Mouse (Mus musculus) intestine, embryonic 16.5 days (tissue): ENCODE data around the gene Pcca. TPM values are rescaled to one million over a fixed set of nuclear protein-coding genes. Genes with fewer than 3 reads are reported as not detected.

ENCODE experiments used
- ATAC-seq: fragments of 200-750 bp; cut with Nextera tagmentation; 2 replicates; pipeline ENCODE4 v1.8.0; 2017; ENCODE audit warnings: moderate TSS enrichment, moderate library complexity
- H3K27ac ChIP-seq: fragments of 300-500 bp; sonication (generic); 2 replicates; pipeline ENCODE4 v1.5.1; 2014; ENCODE audit warnings: mild to moderate bottlenecking, low read length
- H3K27me3 ChIP-seq: fragments of 300-500 bp; sonication (generic); replicated peaks from 2 replicates; pipeline ENCODE4 v1.6.1; 2014; ENCODE audit warnings: low read length, control low read depth, mixed read lengths; ENCODE audit not compliant: control insufficient read depth, insufficient read depth
- H3K36me3 ChIP-seq: fragments of 300-500 bp; sonication (generic); 2 replicates; pipeline ENCODE4 v1.6.1; 2014; ENCODE audit warnings: low read length, control low read depth; ENCODE audit not compliant: control insufficient read depth, insufficient read depth
- H3K4me1 ChIP-seq: fragments of 300-500 bp; sonication (generic); 2 replicates; pipeline ENCODE4 v1.6.1; 2014; ENCODE audit warnings: low read length, control low read depth, mixed read lengths; ENCODE audit not compliant: control insufficient read depth, insufficient read depth
- H3K4me2 ChIP-seq: fragments of 300-500 bp; sonication (generic); 2 replicates; pipeline ENCODE4 v1.6.1; 2014; ENCODE audit warnings: low read depth, low read length, control low read depth
- H3K4me3 ChIP-seq: fragments of 300-500 bp; sonication (generic); 2 replicates; pipeline ENCODE4 v1.5.1; 2014; ENCODE audit warnings: mild to moderate bottlenecking, low read length
- H3K9ac ChIP-seq: fragments of 300-500 bp; sonication (generic); 2 replicates; pipeline ENCODE4 v1.6.1; 2014; ENCODE audit warnings: low read depth, low read length
- H3K9me3 ChIP-seq: fragments of 300-500 bp; sonication (generic); 2 replicates; pipeline ENCODE4 v1.6.1; 2016; ENCODE audit warnings: low read length, control low read depth; ENCODE audit not compliant: control insufficient read depth
- WGBS: fragments of 180-500 bp; shearing (Covaris S2); extraction: QIAGEN DNeasy Blood & Tissue Kit; methylation state at CpG from one replicate; pipeline ENCODE4 v1.1.7; 2014; 5-methylcytosine and 5-hydroxymethylcytosine counted together
- polyA plus RNA-seq: library from polyadenylated mRNA; unstranded; fragments of >200 nt; fragmentation: Nextera tagmentation; extraction: Ambion mirVana; gene quantifications from 2 replicates; pipeline ENCODE4 v1.2.1, GENCODE M21; 2015

The Pcca gene
- polyA plus RNA-seq, 1 experiment from 2014 or later, result 17.3 TPM

- H3K4me2 ChIP-seq, result no peak overlapping the region
- WGBS, result 86% methylated on average over 3 of the region's 3 CpGs
Measured at GRCm38 (mm10) chr14:122877787-122878186, 343.7 kb downstream of the Pcca start.

DNA sequence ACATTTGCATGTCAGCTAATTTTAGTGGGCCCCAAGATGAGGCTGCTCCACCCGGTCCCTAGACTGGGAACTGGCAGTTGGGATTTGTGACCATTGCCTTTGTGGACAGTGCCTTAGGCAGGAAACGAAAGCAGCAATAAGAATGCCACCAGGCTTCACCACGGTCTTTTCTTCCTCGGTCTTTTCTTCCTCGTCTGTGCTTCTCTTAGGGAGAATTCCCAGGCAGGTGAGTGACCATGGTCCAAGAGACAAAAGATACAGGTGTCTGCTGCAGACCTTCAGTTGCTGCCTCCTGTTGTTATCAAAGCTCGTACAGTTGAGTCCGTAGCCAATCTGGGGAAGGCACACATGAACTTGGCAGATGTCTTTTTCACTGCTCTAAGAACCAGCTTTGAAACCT, 346.2 kb downstream of the Pcca start:
- peak; percentile 45; the same call in 1 of the 2 replicates for ATAC-seq
- Histone ChIP-seq H3K4me1 (0 out of 2 replicates have a peak, but pooled peaks cover 3% of the 10 kb centered on the region), H3K4me3 (no peak overlapping the region), H3K27me3 (no peaks in the 10 kb centered on the region), H3K9ac (no peak overlapping the region), H3K27ac (no peak overlapping the region), H3K36me3 (no peaks in the 10 kb centered on the region), H3K9me3 (no peaks in the 10 kb centered on the region), H3K4me2 (peak overlapping the region; percentile 2; the same call in 1 of the 2 replicates)
- WGBS, result 69% methylated on average over 7 of the region's 7 CpGs

More at GRCm38 (mm10) chr14:122877787-122878186, 343.7 kb downstream of the Pcca start:
- Histone ChIP-seq H3K4me3 (no peak overlapping the region), H3K4me1 (0 out of 2 replicates have a peak, but pooled peaks cover 3% of the 10 kb centered on the region), H3K9me3 (no peaks in the 10 kb centered on the region), H3K27ac (no peak overlapping the region), H3K36me3 (no peaks in the 10 kb centered on the region), H3K9ac (no peak overlapping the region), H3K27me3 (no peaks in the 10 kb centered on the region)
- no peak for ATAC-seq

GRCm38 (mm10) chr14:122881699-122882098, 347.6 kb downstream of the Pcca start:
- H3K9ac ChIP-seq, result no peak overlapping the region
- H3K36me3 ChIP-seq, result no peaks in the 10 kb centered on the region
- H3K27ac ChIP-seq, result no peak overlapping the region
- 64% methylated on average over 2 of the region's 2 CpGs for WGBS
- no peak for ATAC-seq
- H3K9me3 ChIP-seq, result no peaks in the 10 kb centered on the region
- H3K27me3 ChIP-seq, result no peaks in the 10 kb centered on the region
- H3K4me2 ChIP-seq, result no peak overlapping the region
- H3K4me1 ChIP-seq, result 0 out of 2 replicates have a peak, but pooled peaks cover 3% of the 10 kb centered on the region
- no peak overlapping the region for H3K4me3 ChIP-seq

DNA sequence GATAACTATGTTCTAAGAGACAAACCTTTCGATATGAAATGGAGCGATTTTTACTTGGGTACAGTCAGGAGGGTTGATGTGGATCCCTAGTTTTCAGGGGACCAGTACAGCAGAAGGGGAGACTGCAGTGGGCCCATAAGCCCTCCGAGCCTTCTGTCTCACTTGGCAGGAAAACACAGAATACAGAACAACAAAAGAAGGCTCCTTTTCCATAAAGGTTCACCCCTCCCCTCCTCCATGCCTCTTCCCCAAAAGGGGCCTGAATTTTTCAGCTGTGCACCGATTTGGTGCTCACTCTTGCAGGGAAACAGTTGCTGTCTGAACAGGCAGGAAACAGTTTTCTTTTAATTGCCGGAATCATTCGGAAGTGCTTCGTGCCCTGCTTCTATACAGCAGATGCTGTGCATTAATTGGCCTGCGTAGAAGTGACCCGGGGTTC, 348.1 kb downstream of the Pcca start:
- Histone ChIP-seq H3K27ac (no peak overlapping the region), H3K27me3 (no peaks in the 10 kb centered on the region), H3K36me3 (no peaks in the 10 kb centered on the region), H3K9me3 (no peaks in the 10 kb centered on the region), H3K9ac (no peak overlapping the region), H3K4me1 (0 out of 2 replicates have a peak, but pooled peaks cover 3% of the 10 kb centered on the region), H3K4me3 (no peak overlapping the region), H3K4me2 (no peak overlapping the region)
- 72% methylated on average over 9 of the region's 9 CpGs for WGBS
- no peak for ATAC-seq

DNA sequence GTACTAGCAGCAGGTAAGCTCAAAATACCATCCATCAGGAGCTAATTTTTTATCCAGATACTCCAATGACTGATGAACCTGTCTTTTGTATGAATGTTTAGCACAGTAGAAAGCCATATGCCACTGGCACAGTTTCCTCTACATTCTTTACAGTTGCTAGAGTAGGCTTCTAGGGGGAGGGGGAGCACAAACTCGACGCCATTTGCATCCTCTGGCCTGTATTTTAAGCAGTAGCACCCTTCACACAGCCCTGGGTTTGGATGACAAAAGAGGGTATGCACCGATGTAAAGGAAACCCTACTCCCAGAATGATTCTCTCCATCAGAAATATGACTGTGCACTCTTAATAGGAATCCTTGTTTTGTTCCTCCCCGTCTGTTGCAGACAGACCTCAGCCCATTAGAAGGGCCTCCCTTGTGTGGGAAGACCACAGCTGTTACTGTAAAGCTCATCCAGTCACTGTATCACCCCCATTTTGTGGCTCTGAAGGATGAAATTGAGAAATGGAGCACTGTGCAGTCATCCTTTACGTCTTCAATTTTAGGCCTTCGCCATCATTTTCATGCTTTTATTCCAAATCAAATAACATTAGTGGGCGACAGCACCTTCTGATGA, 348.8 kb downstream of the Pcca start:
- H3K27me3 ChIP-seq, result no peaks in the 10 kb centered on the region
- no peaks in the 10 kb centered on the region for H3K9me3 ChIP-seq
- no peak for ATAC-seq
- 0 out of 2 replicates have a peak, but pooled peaks cover 3% of the 10 kb centered on the region for H3K4me1 ChIP-seq
- 79% methylated on average over 7 of the region's 7 CpGs for WGBS
- no peaks in the 10 kb centered on the region for H3K36me3 ChIP-seq
- H3K9ac ChIP-seq, result no peak overlapping the region
- no peak overlapping the region for H3K4me3 ChIP-seq
- H3K27ac ChIP-seq, result no peak overlapping the region
- no peak overlapping the region for H3K4me2 ChIP-seq

- H3K9ac ChIP-seq, result no peak overlapping the region
- H3K36me3 ChIP-seq, result no peaks in the 10 kb centered on the region
- WGBS, result 76% methylated on average over 4 of the region's 4 CpGs
- no peaks in the 10 kb centered on the region for H3K27me3 ChIP-seq
- no peak overlapping the region for H3K4me3 ChIP-seq
- no peaks in the 10 kb centered on the region for H3K9me3 ChIP-seq
- no peak overlapping the region for H3K4me2 ChIP-seq
- no peak overlapping the region for H3K27ac ChIP-seq
- ATAC-seq, result no peak
- H3K4me1 ChIP-seq, result 0 out of 2 replicates have a peak, but pooled peaks cover 3% of the 10 kb centered on the region
Measured at GRCm38 (mm10) chr14:122883410-122883806, 349.3 kb downstream of the Pcca start.

GRCm38 (mm10) chr14:122883821-122884584, 349.9 kb downstream of the Pcca start:
- no peaks in the 10 kb centered on the region for H3K9me3 ChIP-seq
- H3K4me2 ChIP-seq, result no peak overlapping the region
- H3K27me3 ChIP-seq, result no peaks in the 10 kb centered on the region
- no peak overlapping the region for H3K4me3 ChIP-seq
- 61% methylated on average over 10 of the region's 10 CpGs for WGBS
- 0 out of 2 replicates have a peak, but pooled peaks cover 3% of the 10 kb centered on the region for H3K4me1 ChIP-seq
- ATAC-seq, result no peak
- H3K27ac ChIP-seq, result no peak overlapping the region
- H3K9ac ChIP-seq, result no peak overlapping the region
- H3K36me3 ChIP-seq, result no peaks in the 10 kb centered on the region

- no peak overlapping the region for H3K27ac ChIP-seq
- H3K27me3 ChIP-seq, result no peaks in the 10 kb centered on the region
- WGBS, result 84% methylated on average over 7 of the region's 7 CpGs
- no peak overlapping the region for H3K4me2 ChIP-seq
- H3K9me3 ChIP-seq, result no peaks in the 10 kb centered on the region
- no peak for ATAC-seq
- H3K4me1 ChIP-seq, result no peaks in the 10 kb centered on the region
- no peak overlapping the region for H3K9ac ChIP-seq
- no peaks in the 10 kb centered on the region for H3K36me3 ChIP-seq
- no peak overlapping the region for H3K4me3 ChIP-seq
Measured at GRCm38 (mm10) chr14:122885893-122886292, 351.8 kb downstream of the Pcca start.

DNA sequence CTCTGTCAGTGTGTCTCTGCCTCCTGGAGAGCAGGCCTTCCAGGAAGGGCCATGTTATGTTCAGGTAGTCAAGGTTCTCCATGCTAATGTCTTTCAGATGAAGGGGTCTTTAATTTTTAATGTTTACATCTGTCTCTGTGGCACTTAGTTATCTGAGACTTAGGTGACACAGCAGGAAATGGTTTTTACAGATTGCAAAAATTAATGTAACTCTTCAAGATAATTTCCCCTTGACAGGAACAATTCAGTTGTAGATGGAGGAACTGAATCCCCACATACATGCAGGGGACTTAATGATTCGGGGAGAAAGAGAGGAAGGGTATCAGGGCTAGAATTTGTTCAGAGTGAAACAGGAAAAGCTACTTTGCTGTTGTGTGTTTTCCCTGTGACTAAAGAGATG, 353.2 kb downstream of the Pcca start:
- WGBS, result 94% methylated on average over 1 of the region's 1 CpGs
- no peak overlapping the region for H3K4me2 ChIP-seq
- H3K4me3 ChIP-seq, result no peak overlapping the region
- no peaks in the 10 kb centered on the region for H3K9me3 ChIP-seq
- no peaks in the 10 kb centered on the region for H3K27me3 ChIP-seq
- no peak overlapping the region for H3K9ac ChIP-seq
- H3K4me1 ChIP-seq, result no peaks in the 10 kb centered on the region
- no peak overlapping the region for H3K27ac ChIP-seq
- H3K36me3 ChIP-seq, result no peaks in the 10 kb centered on the region
- ATAC-seq, result no peak
